Mouse (Mus musculus) ovary, adult 2 months (tissue): ENCODE data around the gene Krtap27-1. TPM values are rescaled to one million over a fixed set of nuclear protein-coding genes. Genes with fewer than 3 reads are reported as not detected.

Experiments used
- polyA plus RNA-seq: library from polyadenylated mRNA; depleted of rRNA; stranded (reverse); fragments of >200 nt; gene quantifications from 2 replicates; pipeline ENCODE4 v1.2.3, GENCODE M21; 2012; rRNA removed

Gene Krtap27-1
- not detected in 2 replicates for polyA plus RNA-seq

GRCm38 (mm10) chr16:88671571-88671970 is at the start of gene Krtap27-1:
Krtap27-1 (minus strand) TSS chr16:88671671.

GRCm38 (mm10) chr16:88707496-88708012 is 36.1 kb upstream of the Krtap27-1 start, which contains the start of gene 2310061N02Rik:
2310061N02Rik (minus strand) TSS chr16:88707962.

GRCm38 (mm10) chr16:88647358-88647846 is 24.1 kb downstream of the Krtap27-1 start, which contains the start of gene Krtap26-1:
Krtap26-1 (minus strand) TSS chr16:88647796.

GRCm38 (mm10) chr16:88627566-88627965 is 43.9 kb downstream of the Krtap27-1 start, which contains the start of gene 2310079G19Rik:
2310079G19Rik (minus strand) TSS chr16:88627666.

Other genes with a start within 250 kb of the Krtap27-1 start
- not detected in 2 replicates for gene Cldn17, start 164.7 kb downstream of the Krtap27-1 start, polyA plus RNA-seq
- gene Cldn8, start 108.5 kb downstream of the Krtap27-1 start, polyA plus RNA-seq: 1.3 and 2.1 TPM in 2 replicates
- not detected in 2 replicates for gene Krtap24-1, start 59.4 kb downstream of the Krtap27-1 start, polyA plus RNA-seq
- not detected in 2 replicates for gene 2310079G19Rik, start 44.0 kb downstream of the Krtap27-1 start, polyA plus RNA-seq
- not detected in 2 replicates for gene Krtap26-1, start 23.9 kb downstream of the Krtap27-1 start, polyA plus RNA-seq
- gene 2310061N02Rik, start 36.3 kb upstream of the Krtap27-1 start, polyA plus RNA-seq: not detected in 2 replicates
- not detected in 2 replicates for gene Krtap13-1, start 57.2 kb upstream of the Krtap27-1 start, polyA plus RNA-seq
- not detected in 2 replicates for gene Krtap13, start 80.0 kb upstream of the Krtap27-1 start, polyA plus RNA-seq
- gene 2310034C09Rik, start 87.2 kb upstream of the Krtap27-1 start, polyA plus RNA-seq: not detected in 2 replicates
- not detected in 2 replicates for gene 2310057N15Rik, start 102.5 kb upstream of the Krtap27-1 start, polyA plus RNA-seq
- gene Gm5965, start 106.2 kb upstream of the Krtap27-1 start, polyA plus RNA-seq: not detected in 2 replicates
- not detected in 2 replicates for gene Gm20741, start 140.5 kb upstream of the Krtap27-1 start, polyA plus RNA-seq
- gene Krtap15, start 148.5 kb upstream of the Krtap27-1 start, polyA plus RNA-seq: not detected in 2 replicates
- gene Krtap14, start 154.5 kb upstream of the Krtap27-1 start, polyA plus RNA-seq: not detected in 2 replicates
- not detected in 2 replicates for gene Krtap19-1, start 197.7 kb upstream of the Krtap27-1 start, polyA plus RNA-seq
- not detected in 2 replicates for gene Krtap19-2, start 202.6 kb upstream of the Krtap27-1 start, polyA plus RNA-seq
- not detected in 2 replicates for gene Krtap19-3, start 206.4 kb upstream of the Krtap27-1 start, polyA plus RNA-seq
- not detected in 2 replicates for gene Krtap19-4, start 213.4 kb upstream of the Krtap27-1 start, polyA plus RNA-seq
- gene Krtap19-5, start 224.8 kb upstream of the Krtap27-1 start, polyA plus RNA-seq: not detected in 2 replicates